Mouse (Mus musculus): ENCODE data around the gene Rsph1.

- TF ChIP-seq CTCF (IDR thresholded peaks at IDR 0.05; ENCODE audit: low read depth) (no peak), EP300 (IDR thresholded peaks at IDR 0.05; ENCODE audit: low read depth) (no peak)
Measured at GRCm38 (mm10) chr17:31308291-31308816, 31.2 kb upstream of the Rsph1 start.
